In genomic region chr9:83326437-83327086, GRCm38 (mm10) we compare ENCODE assay signal across 13 mouse cellular contexts.
A peak's percentile ranks its signal among the peaks of the same experiment; 100 is the strongest.
DNase-seq lines count a peak whose midpoint lies in the region; ATAC-seq and TF ChIP-seq lines count a peak whose summit lies in the region.
"Had no signal": no experiment of that assay in that cellular context is flagged by ENCODE, and none has a peak within 500 bp of the region (broad histone marks: within the 10 kb centered on the region; RNA-seq: fewer than 3 reads in every experiment).

No protein-coding gene starts in this region.

- no peaks in the 10 kb centered on the region; the same call in 1 of the 2 replicates for H3K4me1 ChIP-seq in embryonic facial prominence, embryonic 14.5 days (ENCODE audit: control insufficient read depth, insufficient read depth, low read length)
- H3K4me1 ChIP-seq in embryonic facial prominence, embryonic 10.5 days: peaks cover 6% of the 10 kb centered on the region
- H3K4me1 ChIP-seq in lung, embryonic 14.5 days (ENCODE audit: insufficient read depth): no peaks in the 10 kb centered on the region
- H3K4me1 ChIP-seq in hindbrain, embryonic 16.5 days (ENCODE audit: control insufficient read depth, insufficient read depth, low read depth, low read length): peaks cover 10% of the 10 kb centered on the region
- peaks cover 8% of the 10 kb centered on the region; the same call in 1 of the 2 replicates for H3K4me1 ChIP-seq in neural tube, embryonic 14.5 days (ENCODE audit: control insufficient read depth, insufficient read depth, low read length)

- H3K27ac ChIP-seq in embryonic facial prominence, embryonic 14.5 days (replicated peaks; ENCODE audit: low read depth, low read length): 0 out of 2 replicates have a peak overlapping the region, but pooled peaks have one; percentile 6
- H3K27ac ChIP-seq in embryonic facial prominence, embryonic 10.5 days (replicated peaks): no peak overlapping the region
- no peak overlapping the region for H3K27ac ChIP-seq in lung, embryonic 14.5 days (ENCODE audit: low read depth)
- H3K27ac ChIP-seq in hindbrain, embryonic 16.5 days (ENCODE audit: low read depth, low read length): peak overlapping the region; percentile 66
- H3K27ac ChIP-seq in neural tube, embryonic 14.5 days (ENCODE audit: low read depth, low read length): peak overlapping the region; percentile 71; the same call in 1 of the 2 replicates

- no peak for TF ChIP-seq CTCF in lung, embryonic 14.5 days (IDR thresholded peaks at IDR 0.05; ENCODE audit: low read depth)

- no peaks in the 10 kb centered on the region for H3K27me3 ChIP-seq in embryonic facial prominence, embryonic 14.5 days (replicated peaks; ENCODE audit: control insufficient read depth, insufficient read depth, low read length)
- H3K27me3 ChIP-seq in embryonic facial prominence, embryonic 10.5 days (replicated peaks; ENCODE audit: low read depth, poor library complexity, severe bottlenecking): 0 out of 2 replicates have a peak, but pooled peaks cover 3% of the 10 kb centered on the region
- no peaks in the 10 kb centered on the region for H3K27me3 ChIP-seq in lung, embryonic 14.5 days (ENCODE audit: insufficient read depth, low read length)
- H3K27me3 ChIP-seq in hindbrain, embryonic 16.5 days (replicated peaks; ENCODE audit: control insufficient read depth, insufficient read depth, low read length): no peaks in the 10 kb centered on the region
- no peaks in the 10 kb centered on the region for H3K27me3 ChIP-seq in neural tube, embryonic 14.5 days (ENCODE audit: control insufficient read depth, insufficient read depth, low read length)

- H3K4me3 ChIP-seq in embryonic facial prominence, embryonic 14.5 days (ENCODE audit: low read depth, low read length): no peak overlapping the region
- H3K4me3 ChIP-seq in embryonic facial prominence, embryonic 10.5 days: no peak overlapping the region
- H3K4me3 ChIP-seq in lung, embryonic 14.5 days (ENCODE audit: low read depth, low read length): no peak overlapping the region
- no peak overlapping the region for H3K4me3 ChIP-seq in hindbrain, embryonic 16.5 days (ENCODE audit: low read length)
- H3K4me3 ChIP-seq in neural tube, embryonic 14.5 days (ENCODE audit: low read depth, low read length): no peak overlapping the region
- H3K4me3 ChIP-seq: erythroblast, embryonic 14.5 days had no signal

- 43% methylated on average over 7 of the region's 7 CpGs for WGBS in embryonic facial prominence, embryonic 14.5 days
- WGBS in embryonic facial prominence, embryonic 10.5 days: 67% methylated on average over 7 of the region's 7 CpGs
- WGBS in lung, embryonic 14.5 days: 26% methylated on average over 7 of the region's 7 CpGs
- 16% methylated on average over 7 of the region's 7 CpGs for WGBS in hindbrain, embryonic 16.5 days
- 13% methylated on average over 7 of the region's 7 CpGs for WGBS in neural tube, embryonic 14.5 days

- H3K9me3 ChIP-seq in embryonic facial prominence, embryonic 14.5 days (ENCODE audit: control insufficient read depth, low read length): no peaks in the 10 kb centered on the region
- H3K9me3 ChIP-seq in embryonic facial prominence, embryonic 10.5 days: no peaks in the 10 kb centered on the region
- no peaks in the 10 kb centered on the region for H3K9me3 ChIP-seq in lung, embryonic 14.5 days (ENCODE audit: low read depth, low read length)
- no peaks in the 10 kb centered on the region for H3K9me3 ChIP-seq in hindbrain, embryonic 16.5 days (ENCODE audit: control insufficient read depth, low read length)
- H3K9me3 ChIP-seq in neural tube, embryonic 14.5 days (ENCODE audit: control insufficient read depth, low read length): no peaks in the 10 kb centered on the region

- no peak overlapping the region for H3K4me2 ChIP-seq in embryonic facial prominence, embryonic 14.5 days (ENCODE audit: low read depth, low read length)
- no peak overlapping the region for H3K4me2 ChIP-seq in lung, embryonic 14.5 days
- H3K4me2 ChIP-seq in hindbrain, embryonic 16.5 days (ENCODE audit: low read length): peak overlapping the region; percentile 22; the same call in 1 of the 2 replicates
- no peak overlapping the region for H3K4me2 ChIP-seq in neural tube, embryonic 14.5 days (ENCODE audit: low read depth, low read length)
- H3K4me2 ChIP-seq: heart, embryonic 11.5 days had no signal

- peak; percentile 53 for DNase-seq in embryonic facial prominence, embryonic 14.5 days (ENCODE audit: low spot score)
- no peak for DNase-seq in embryonic facial prominence, embryonic 10.5 days (ENCODE audit: low spot score)
- peak; percentile 17 for DNase-seq in lung, embryonic 14.5 days
- no peak for DNase-seq in lung, adult 18-20 months
- no peak for DNase-seq in layer of hippocampus, adult 9-11 months
- DNase-seq: kidney, postnatal 25 days; liver; lung, postnatal 14 days had no signal

- no peak overlapping the region for H3K9ac ChIP-seq in embryonic facial prominence, embryonic 14.5 days (ENCODE audit: low read depth, low read length)
- no peak overlapping the region for H3K9ac ChIP-seq in lung, embryonic 14.5 days
- H3K9ac ChIP-seq in hindbrain, embryonic 16.5 days (ENCODE audit: low read depth, low read length): no peak overlapping the region
- no peak overlapping the region for H3K9ac ChIP-seq in neural tube, embryonic 14.5 days (replicated peaks; ENCODE audit: low read depth, low read length)

- peak; percentile 37; the same call in 1 of the 2 replicates for ATAC-seq in embryonic facial prominence, embryonic 14.5 days (ENCODE audit: low read depth)
- no peak; the same call in 1 of the 2 replicates for ATAC-seq in lung, embryonic 14.5 days (ENCODE audit: insufficient read depth)
- peak; percentile 80 for ATAC-seq in hindbrain, embryonic 16.5 days
- ATAC-seq in neural tube, embryonic 14.5 days (ENCODE audit: low read depth): peak; percentile 89
- no peak for ATAC-seq in monocyte, adult 5-6 weeks (replicated peaks; ENCODE audit: insufficient number of reproducible peaks, low FRiP score, low TSS enrichment, poor library complexity, severe bottlenecking)

- no peaks in the 10 kb centered on the region for H3K36me3 ChIP-seq in embryonic facial prominence, embryonic 14.5 days (ENCODE audit: control insufficient read depth, insufficient read depth, low read length)
- no peaks in the 10 kb centered on the region for H3K36me3 ChIP-seq in embryonic facial prominence, embryonic 10.5 days (replicated peaks)
- H3K36me3 ChIP-seq in lung, embryonic 14.5 days (ENCODE audit: insufficient read depth): no peaks in the 10 kb centered on the region
- no peaks in the 10 kb centered on the region for H3K36me3 ChIP-seq in hindbrain, embryonic 16.5 days (ENCODE audit: control insufficient read depth, insufficient read depth, low read length)
- H3K36me3 ChIP-seq in neural tube, embryonic 14.5 days (ENCODE audit: control insufficient read depth, insufficient read depth, low read length): no peaks in the 10 kb centered on the region

Comparison
In these comparisons a context has a peak if more than half of its experiments do, and no peak if none do; other contexts are left out.
1. DNase-seq: peak in embryonic facial prominence, embryonic 14.5 days (single experiment) and lung, embryonic 14.5 days (single experiment); none in embryonic facial prominence, embryonic 10.5 days (single experiment), lung, adult 18-20 months (0 of 2) and layer of hippocampus, adult 9-11 months (single experiment).
2. H3K27ac ChIP-seq: peak in embryonic facial prominence, embryonic 14.5 days (single experiment), hindbrain, embryonic 16.5 days (single experiment) and neural tube, embryonic 14.5 days (single experiment); none in embryonic facial prominence, embryonic 10.5 days (single experiment) and lung, embryonic 14.5 days (single experiment).
3. ATAC-seq: peak in embryonic facial prominence, embryonic 14.5 days (single experiment), hindbrain, embryonic 16.5 days (single experiment) and neural tube, embryonic 14.5 days (single experiment); none in lung, embryonic 14.5 days (single experiment) and monocyte, adult 5-6 weeks (single experiment).